Mouse (Mus musculus) adrenal gland, postnatal 14 days (tissue): Measurements from ENCODE around the gene 2210418O10Rik. TPM values are rescaled to one million over a fixed set of nuclear protein-coding genes. Genes with fewer than 3 reads are reported as not detected.
"Not testable (repeated sequence)": the region's sequence is repeated elsewhere in the genome, so short reads cannot be mapped to it uniquely, and the experiment has no call there.

Experiments
- DNase-seq: peaks from one replicate; pipeline ENCODE4 v3.0.0; 2021; ENCODE audit warnings: mixed read lengths
- long read RNA-seq, 2 experiments: library from polyadenylated mRNA; stranded (forward); transcript quantifications; one replicate each; pipeline ENCODE4 v2.0.0; 2021
- total RNA-seq: library from RNA; stranded (reverse); gene quantifications from 2 replicates; pipeline ENCODE4 v1.2.3, GENCODE M21; 2021

Gene 2210418O10Rik
- 4.3 and 4.6 TPM in 2 replicates for total RNA-seq
- long read RNA-seq, experiment 1, partial matches to known transcripts = 2 of 5 reads
- long read RNA-seq, experiment 1, other reads (novel, unspliced or antisense) = 2 of 5 reads
- long read RNA-seq, experiment 2, partial matches to known transcripts = 0 of 3 reads
- long read RNA-seq, experiment 2, other reads (novel, unspliced or antisense) = 1 of 3 reads

DNA sequence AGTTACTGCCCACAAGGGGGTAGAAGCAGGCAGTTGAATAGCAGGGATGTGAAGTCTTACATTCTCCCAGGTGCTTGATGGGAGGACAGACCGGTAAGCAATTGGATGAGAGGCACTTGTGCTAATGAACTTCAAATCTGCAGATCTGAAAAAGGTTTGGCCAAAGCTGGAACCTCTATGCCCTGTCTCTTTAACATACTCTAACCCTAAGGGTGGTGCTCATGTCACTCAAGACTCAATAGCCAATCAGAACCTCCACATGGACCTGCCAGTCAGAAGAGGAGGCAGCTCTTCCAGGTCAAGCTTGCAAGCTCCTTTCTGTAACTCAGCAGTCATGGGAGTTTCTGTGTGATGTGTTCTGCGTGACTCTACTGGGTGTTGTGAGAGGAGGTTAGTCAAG, at the start of gene 2210418O10Rik:
TSS of gene 2210418O10Rik (plus strand) at position 301 of the 400 bp plus-strand sequence.
- not testable (repeated sequence) for DNase-seq

DNA sequence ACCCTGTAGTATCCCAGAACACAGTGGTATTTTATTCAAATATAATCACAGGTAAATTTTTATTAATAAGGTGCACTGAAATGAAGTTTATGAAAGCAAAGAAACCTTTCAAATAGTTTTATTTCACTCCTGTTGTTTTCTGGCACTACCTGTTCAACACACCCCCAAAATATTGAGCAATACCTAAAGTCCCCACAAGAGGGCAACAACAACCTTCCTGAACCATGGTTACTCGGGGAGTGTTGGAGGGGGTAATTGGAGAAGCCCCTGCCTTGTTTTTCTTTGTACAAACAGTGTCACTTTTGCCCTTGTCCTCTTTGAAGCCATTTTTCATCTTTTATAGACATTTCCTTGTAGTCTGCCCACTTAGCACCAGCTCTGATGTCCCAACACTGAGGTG, 22.1 kb downstream of the 2210418O10Rik start:
- not testable (repeated sequence) for DNase-seq

Other genes starting within 250 kb of the 2210418O10Rik start
- gene Gm2004, start 76.7 kb upstream of the 2210418O10Rik start, total RNA-seq = 4.6 and 13.4 TPM in 2 replicates
- gene Gm11009, start 92.9 kb downstream of the 2210418O10Rik start, total RNA-seq = not detected in 2 replicates
- gene Gm14435, start 197.0 kb downstream of the 2210418O10Rik start, total RNA-seq = 11.1 and 13.9 TPM in 2 replicates